Mouse (Mus musculus) WW6 (cell line): ENCODE results near the gene Rnf34.
A peak's percentile ranks its signal among the peaks of the same experiment; 100 is the strongest.

Experiments used
- DNase-seq: peaks from one replicate; pipeline ENCODE4 v3.0.0-alpha.2; 2013; ENCODE audit warnings: low read depth, low spot score

Rnf34 gene

DNA sequence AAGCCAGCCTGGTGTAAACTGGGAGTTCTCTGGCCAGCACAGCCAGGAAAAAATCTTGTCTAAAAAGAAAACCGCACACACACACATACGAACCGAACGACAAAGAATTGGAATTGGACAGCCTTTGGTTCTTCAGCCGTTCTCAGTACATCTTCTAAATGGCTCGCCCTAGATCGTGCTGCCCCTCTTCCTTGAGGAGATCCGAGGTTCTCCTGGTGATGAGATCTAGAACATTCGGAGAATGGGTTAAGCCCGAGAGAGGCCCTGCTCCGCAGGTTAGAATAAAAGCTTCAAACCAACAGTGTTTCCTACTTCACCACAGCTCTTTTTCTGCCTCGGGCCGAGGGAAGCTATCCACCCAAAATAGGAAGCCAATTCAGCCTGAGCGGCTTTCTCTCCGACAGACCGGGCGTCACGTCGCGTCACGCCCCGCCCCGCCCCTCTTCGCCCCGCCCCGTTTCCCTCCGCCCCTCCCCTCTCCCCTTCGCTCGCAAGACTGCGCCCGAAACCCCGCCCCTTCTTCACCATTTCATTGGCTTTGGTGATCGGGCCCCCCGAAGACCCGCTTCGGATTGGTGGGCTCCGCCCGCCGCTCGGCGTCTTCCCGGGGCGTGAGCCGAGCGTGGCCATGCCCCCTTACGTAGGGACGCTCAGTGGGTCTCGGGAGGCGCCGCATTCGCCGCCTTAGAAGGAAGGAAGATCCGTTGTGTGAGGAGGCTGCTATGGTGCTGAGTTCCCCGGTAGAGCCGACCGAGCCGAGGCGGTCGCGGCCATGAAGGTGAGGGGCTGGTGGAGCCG lies at the start of gene Rnf34:
Rnf34 (plus strand) TSS at position 528 of the 798 bp plus-strand sequence.
- DNase-seq = peak; percentile 93

DNA sequence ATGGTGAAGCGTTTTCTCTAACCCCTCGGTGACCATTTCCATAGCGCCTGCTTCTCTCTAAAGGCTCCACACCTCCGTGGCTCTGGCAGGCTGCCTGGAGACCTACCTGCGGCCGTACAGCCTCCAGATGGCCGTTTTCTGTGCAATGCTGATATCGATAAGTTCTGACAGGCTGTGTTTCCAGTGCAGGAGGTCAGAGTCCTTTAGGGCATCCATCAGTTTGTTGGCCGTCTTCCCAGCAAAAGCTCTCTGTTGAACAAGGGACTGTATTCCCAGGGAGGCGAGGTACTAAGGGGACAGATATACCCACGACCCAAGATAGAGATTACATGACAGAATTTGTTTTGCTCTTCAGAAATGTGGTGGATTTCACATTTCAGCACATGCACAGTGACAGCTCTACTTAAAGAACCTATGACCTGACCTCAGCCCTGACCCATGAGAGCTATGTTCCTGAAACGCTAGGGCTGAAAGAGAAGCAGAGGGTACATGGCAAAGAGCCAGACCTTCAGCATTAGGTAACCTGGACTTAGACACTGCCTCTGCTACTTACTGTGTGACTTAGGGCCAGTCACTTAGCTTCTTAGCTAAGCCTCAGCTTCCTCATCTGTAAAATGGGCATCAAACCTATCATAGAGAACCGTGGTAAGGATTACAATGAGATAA lies 49.4 kb upstream of the Rnf34 start:
- no peak for DNase-seq

DNA sequence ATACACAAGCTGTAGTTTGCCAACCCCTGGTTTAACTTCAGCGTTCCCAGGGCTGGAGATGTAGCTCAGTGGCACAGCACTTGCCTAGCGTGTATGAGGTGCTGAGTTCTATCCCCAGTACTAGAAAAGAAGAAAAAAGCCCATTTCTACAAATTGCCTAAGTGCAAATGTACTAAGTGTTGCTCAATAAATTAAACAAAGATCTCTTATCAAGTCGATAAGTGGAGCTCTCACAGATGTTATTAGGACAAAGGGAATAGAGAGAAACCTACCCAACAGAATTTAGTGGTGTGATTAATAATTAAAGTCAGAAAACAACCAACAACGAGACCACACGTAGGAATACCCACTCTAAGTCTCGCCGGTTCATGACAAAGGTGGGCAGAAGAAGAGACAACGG lies 48.2 kb upstream of the Rnf34 start:
- no peak for DNase-seq

DNA sequence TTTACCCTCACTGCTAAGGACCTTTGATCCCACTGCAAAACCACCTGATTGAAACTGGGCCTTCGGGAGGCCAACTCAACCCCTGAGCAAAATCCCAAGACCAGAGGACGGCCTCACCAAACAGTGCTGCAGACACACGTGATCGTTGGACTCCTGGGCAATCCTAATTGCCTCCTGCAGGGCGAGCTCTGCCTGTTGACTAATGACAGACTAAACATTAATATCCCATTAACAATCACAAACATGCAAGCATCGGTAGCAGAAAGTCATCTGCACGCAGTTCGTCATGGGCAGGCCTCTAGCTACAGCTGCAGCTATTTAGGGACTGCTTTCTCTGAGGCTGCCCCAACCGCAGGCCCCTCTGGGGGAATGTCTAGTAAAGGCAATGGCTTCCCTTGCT lies 47.1 kb upstream of the Rnf34 start:
- no peak for DNase-seq

DNA sequence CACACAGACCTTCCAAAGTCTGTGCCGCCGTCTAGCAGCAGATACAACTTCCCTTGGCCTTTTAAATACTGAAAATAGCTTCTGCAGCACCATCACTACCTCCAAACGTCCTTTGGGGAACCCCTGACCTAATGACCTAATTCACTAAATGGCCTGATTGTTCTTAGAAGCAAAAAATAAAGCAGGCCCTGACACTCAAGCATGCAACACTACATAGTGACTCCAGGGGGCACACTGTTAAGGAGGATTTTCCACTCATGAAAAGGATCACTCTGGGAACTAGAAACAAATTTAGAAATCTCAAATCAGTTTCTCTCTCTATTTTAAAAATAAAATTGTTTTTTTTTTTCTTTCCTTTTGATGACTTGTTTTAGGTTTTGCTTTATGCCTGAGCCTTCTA lies 44.3 kb upstream of the Rnf34 start:
- no peak for DNase-seq

DNA sequence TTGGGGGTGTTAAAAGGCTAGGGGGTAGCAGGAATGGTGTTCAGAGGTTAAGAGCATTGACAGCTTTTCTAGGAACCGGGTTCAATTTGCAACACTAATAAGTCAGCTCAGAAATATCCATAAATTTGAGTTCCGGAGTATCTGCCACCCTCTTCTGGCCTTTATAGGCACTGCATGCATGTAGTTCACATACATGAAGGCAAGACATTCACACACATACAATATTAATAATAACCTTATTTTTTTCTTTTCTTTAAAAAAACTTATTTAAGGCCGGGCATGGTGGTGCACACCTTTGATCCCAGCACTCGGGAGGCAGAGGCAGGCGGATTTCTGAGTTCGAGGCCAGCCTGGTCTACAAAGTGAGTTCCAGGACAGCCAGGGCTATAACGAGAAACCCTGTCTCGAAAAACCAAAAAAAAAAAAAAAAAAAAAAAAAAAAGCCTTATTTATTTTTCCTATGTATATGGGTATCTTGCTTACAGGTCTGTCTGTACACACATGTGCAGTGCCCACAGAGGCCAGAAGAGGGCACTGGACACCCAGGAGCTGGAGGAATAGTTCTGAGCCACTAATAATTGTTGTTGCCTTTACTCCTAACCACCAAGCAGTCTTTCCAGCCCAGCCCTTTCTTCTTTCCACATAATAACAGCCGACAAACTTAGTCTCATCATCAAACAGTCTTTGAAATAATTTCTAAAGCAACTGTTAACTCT lies 38.3 kb upstream of the Rnf34 start:
- DNase-seq = no peak

DNA sequence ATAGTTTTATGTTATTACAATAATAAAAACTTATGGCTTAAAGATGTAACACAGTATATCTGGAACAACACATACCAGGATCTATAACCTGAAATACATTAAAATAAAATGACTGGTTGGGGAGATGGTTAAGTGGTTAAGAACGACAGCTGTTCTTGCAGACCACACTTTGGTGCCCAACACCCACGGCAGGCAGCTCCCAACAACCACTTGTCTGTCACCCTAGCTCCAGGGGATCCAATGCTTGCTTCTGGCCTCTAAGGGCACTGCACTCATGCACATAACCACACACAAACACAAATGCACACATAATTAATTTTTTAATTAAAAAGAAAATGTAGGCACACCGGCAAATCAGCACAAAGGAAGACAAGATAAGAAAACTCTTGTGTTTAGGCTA lies 37.1 kb upstream of the Rnf34 start:
- no peak for DNase-seq

DNA sequence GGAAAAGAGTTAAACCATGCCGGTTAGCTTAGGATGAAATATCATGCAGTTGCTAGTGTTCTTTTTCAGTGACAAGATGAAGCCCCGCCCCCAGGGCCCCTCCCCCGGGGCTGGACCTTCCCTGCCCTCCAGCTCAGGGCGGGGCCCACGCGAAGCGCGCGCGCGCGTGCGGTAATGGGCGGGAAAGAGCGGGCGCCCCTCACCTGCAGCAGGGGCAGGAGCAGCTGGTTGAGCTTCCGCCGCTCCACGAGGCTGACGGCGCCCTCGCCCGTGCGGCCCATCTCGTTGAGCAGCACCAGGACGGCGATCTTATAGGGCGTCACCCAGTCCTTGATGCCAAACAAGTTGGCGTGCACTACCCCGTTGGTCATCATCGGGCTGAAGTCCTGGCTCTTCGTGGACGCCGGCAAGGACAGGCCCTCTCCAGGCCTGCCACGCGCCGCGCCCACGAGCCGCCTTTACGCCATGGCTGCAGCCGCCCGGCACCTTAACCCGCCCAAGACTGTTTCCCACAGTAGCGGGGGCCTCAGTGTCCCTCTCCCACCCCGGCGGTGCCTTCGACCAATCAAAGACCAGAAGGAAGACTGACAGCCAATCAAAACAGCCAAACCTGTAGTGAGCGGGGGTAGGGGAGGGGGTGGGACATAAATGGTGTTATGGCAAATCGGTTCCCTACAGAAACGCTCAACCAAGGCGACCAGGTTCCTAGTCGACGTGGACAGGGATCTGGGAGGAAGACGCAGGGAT lies 28.9 kb upstream of the Rnf34 start, which contains the start of gene Anapc5:
Anapc5 (minus strand) TSS at position 563 of the 747 bp plus-strand sequence.
- DNase-seq = peak; percentile 90

DNA sequence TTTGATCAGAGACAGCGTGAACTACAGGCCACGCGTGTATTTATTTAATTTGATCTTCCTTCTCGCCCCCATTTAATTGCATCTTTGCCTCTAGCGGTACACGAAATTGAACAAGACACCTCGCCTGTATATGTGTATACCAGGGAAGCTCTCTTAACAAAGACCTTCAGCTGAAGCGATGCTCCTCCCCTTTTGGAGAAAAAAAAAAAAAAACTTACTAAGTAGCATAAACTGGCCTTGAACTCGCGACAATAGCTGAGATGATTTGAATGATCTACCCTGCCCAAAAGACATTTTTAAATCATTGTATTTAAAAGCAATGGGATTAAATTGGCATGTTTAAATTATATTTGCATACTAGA lies 28.3 kb upstream of the Rnf34 start:
- no peak for DNase-seq

DNA sequence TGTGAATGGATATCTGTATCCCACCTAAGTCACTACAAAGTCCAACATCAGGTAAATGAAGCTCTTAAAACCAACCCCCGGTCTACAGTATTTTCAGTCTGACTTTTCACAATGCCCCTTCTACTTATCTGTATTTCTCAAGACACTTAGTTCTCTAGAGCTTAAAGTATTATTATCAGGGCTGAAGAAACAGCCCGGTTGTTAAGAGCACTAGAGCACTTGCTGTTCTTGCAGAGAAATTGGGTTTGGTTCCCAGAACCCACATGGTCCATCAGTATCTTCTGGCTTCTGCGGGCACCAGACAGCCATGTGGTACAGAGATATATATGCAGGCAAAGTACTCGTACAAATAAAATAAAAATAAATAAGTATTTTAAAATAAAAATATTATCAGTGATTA lies 27.4 kb upstream of the Rnf34 start:
- no peak for DNase-seq

DNA sequence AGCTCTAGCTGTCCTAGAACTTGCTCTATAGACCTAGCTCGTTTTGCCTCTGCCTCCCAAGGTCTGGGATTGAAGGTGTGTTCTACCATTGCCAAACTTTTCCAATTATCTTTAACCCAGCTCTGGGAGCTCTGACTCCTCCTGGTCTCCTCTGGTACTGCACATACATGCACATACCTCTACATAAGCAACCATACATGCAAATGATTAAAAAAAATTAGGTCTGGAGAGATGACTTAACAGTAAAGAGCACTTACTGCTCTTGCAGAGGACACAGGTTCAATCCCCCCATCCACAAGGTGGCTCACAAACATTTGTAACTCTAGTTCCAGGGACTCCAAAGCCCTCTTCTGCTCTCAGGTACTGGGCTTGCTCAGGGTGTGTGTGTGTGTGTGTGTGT lies 25.9 kb upstream of the Rnf34 start:
- DNase-seq = peak; percentile 29

DNA sequence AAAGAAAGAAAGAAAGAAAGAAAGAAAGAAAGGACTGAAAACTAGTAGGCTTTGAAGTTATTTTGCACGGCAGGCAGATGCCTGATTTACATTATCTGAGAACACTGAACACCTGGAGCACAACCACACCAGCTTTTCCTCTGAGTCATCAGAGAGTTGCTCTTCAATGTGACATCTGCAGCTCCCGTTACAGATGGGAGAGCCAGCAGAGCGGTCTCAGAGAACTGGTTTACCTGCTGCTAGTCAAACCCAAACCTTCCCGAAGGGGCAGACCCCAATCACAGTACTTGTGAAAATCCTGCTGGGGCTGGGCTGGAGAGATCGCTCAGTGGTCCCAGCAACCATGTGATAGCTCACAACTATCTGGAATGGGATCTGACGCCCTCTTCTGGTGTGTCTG lies 25.4 kb upstream of the Rnf34 start:
- DNase-seq = no peak

DNA sequence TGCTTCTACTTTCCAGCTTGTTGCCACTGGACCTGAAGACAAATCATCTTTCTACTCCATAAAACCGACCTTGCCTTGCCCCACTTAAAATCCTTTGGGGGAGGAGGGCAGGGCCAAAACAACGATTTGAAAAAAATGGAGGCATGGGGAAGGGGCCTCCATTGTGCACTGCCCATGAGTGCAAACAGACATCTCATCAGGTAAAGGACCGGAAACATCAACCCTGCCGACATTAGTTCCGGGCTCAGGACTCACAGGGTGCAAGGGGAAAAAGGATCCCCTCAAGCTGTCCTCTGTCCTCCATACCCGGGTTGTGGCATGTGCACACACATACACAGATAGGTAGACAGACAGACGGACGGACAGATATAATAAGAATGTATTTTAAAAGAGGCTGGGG lies 24.7 kb upstream of the Rnf34 start:
- peak; percentile 42 for DNase-seq

DNA sequence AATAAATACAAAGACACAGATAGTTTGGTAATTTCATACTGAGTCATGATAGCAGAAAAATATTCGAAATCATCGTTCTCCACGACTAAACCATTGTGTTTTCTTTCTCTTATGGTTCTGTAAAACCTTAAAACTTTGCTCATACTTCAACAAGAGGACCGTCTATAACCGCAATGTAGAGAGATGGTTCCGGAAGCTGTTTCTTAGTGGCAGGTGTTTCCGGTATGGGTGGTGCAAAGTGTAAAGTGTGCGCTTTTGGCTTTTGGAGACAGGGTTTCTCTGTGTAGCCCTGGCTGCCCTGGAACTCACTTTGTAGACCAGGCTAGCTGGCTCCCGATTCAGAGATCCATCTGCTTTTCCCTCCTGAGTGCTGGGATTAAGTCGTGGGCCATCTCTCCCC lies 17.3 kb upstream of the Rnf34 start:
- DNase-seq = no peak

DNA sequence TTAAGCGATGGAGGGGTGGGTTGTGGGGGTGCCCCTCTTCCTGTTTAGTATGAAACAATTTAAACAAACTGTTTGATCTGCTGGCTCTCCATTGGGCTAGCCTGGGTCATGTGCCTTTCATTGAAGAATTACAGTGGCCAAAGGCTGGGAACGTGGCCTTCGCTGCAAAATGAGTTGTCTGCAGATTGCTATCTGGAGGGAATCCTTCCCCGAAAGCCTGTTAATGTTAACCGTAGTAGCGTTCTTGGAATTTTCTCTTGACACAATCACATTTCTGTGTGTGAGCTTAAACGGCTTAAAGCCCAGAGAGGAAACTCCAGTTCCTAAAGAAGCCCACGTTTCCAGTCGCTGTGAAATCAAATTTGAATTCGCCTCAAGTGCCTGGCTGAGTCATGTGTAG lies 16.9 kb upstream of the Rnf34 start:
- DNase-seq = no peak

DNA sequence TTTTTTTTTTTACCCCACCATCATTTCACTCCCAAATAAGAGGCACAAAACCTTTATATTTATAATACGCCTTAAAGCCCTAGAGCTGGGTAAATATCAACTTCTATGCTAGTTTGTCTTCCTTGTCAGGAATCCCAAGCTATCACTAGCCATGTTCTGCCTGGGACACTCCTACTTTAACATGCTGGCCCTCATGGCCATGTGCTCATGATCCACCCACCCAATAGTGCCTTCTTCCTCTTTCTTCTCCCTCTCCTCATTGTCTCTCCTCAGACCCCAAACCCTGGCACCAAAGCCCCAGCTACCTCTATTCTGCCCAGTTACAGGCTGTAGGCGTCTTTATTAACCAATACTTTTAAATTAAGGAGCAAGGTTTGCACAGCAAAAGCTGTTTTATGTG lies 8.7 kb upstream of the Rnf34 start:
- no peak for DNase-seq

DNA sequence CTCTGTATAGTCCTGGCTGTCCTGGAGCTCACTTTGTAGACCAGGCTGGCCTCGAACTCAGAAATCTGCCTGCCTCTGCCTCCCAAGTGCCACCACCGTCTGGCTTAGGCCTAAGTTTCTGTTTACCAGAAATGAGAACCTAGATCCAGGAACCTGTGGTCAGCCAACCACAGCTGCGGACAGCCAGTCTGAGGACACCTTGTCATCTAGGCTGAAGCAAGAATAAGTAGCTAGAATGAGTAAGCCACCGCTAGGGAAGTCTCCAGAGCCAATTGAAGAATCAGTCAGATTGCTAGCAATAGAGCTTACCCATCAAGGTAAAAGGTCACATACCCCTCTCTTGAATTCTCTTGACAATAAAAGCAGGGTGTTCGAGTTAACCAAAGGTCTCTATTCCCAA lies 6.0 kb upstream of the Rnf34 start:
- DNase-seq = no peak

DNA sequence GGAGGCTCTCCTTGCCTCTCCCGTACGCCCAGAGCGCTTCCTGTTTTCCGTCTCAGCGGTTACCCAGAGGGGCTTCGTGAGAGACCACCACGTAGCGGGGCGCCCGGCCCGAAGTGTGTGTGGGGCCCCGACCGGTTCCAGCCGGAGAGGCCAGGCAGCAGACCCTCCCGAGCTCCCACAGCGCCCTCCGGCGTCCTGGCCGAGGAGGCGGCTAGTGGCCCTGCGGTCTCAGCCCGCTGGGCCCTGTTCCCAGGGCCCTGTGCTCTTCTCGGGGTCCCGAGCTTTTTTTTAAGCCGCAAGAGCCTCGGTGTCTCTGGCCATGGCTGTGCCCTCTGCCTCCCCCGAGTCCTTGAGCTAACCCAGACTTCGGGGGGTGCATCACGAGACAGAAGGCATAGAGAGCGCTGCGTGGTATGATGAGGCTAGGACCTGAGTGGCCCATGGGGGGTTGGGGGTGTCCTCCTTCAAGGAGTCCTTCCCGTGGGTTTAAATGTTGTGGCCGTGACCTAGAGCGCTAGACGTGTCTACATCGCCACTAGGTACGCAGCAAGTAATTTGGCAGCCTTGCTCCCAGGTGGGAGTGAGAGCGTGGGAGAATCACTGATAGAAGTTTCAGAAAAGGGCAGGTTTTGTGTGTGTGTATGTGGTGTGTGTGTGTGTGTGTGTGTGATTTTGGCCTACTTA lies 613 bp downstream of the Rnf34 start:
- no peak for DNase-seq

DNA sequence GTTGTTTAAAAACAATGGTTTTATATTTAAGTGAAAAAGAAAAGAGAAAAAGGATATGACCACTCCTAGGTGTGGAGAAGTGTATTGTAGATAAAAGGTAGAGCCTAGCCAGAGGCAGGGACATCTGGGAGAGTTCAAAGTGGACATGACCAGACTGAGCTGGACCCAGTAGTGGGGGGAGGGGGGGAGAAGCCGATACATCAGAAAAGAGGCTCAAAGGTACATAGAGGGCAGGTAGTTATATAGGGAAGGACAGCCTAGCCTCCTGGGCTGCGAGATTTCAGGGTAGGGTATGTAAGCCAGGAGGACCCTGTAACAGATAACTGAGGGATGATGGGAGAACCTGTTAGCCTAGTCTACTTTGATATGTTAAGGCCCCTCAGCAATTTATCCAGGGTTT lies 2.8 kb downstream of the Rnf34 start:
- DNase-seq = no peak

DNA sequence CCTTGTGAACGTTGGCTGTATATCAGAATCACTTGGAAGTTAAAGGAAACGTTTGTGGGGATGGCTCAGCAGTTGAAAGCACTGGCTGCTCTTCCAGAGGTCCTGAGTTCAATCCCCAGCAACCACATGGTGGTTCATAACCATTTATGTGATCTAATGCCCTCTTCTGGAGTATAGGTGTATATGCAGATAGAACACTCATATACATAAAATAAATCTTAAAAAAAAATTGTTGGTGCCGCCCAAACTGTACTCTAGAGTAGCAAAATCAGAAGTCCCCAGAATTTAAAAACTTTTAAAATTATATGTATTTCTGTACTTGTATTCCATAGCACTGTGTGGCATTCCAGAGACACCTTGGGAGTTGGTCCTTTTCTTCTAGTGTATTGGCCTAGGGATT lies 6.0 kb downstream of the Rnf34 start:
- DNase-seq = no peak

DNA sequence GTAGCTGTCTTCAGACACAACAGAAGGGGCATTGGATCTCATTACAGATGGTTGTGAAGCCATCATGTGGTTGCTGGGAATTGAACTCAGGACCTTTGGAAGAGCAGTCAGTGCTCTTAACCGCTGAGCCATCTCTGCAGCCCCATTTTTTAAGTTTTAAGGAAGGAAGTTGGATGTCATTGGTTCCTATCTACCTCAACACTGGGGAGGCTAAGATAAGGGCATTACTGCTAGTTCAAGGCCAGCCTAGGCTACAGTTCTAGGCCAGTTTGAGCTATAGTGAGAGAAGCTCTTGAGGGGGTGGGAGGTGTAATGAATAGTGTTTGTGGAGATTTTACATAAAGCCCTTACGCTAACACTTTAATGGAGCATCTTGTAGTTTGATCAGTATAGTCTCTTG lies 13.2 kb downstream of the Rnf34 start:
- no peak for DNase-seq

DNA sequence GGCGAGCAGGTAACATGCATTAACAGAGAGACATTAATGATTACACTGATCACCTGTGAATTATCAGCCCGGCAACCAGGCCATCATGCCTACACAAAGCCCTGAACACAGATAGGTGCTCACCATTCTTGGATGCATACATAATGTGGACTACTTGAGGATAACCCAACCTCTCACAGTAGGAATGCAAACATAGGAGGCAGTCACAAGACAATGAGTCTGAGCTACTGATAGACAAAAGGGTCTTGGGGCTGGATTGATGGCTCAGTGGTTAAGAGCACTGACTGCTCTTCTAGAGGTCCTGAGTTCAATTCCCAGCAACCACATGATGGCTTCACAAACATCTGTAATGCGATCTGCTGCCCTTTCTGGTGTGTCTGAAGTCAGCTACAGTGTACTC lies 22.8 kb downstream of the Rnf34 start:
- no peak for DNase-seq
